In the genomic region with DNA sequence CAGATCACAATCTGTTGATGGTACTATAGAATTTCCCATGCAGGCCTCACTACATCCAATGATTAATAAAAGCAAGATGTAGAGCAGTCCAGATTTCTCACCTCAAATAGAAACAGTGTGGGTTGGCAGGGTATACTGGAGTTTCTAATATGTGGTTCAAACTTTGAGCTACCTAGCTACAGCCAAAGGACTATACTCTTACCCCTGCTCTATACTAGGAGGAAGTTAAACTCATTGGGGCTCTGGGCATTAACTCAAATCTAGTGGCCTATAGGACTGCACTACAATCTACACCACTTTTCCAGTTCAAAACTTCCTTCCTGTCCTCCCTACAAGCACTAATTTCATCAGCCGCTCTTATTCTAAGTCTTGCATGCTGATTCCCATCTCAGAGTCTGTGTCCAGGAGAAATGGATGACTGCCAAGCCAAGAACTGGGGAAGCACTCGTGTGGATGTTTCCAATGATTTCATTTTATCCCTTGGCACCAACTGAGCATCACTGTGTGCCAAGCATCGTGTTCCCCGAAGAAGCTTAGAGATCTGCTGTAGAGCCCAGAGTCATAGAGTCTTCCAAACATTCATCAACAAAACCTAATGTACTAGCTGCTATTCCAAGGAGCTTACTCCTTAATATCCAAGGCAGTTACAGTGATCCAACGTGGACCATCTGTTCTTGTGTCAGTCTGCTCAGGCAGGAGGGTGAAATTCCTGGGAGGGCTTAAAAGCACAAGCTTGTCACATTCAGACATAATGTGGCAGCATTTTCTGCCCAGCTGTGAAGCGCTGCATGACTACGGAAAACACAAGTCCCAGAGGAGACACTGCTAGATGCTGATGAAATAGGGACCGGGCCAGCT, we compare ENCODE assay signal across 8 mouse cellular contexts.
DNase-seq lines count a peak whose midpoint lies in the region; ATAC-seq and TF ChIP-seq lines count a peak whose summit lies in the region.

No protein-coding gene starts in this region.

- ATAC-seq in lung, embryonic 15.5 days (ENCODE audit: borderline replicate concordance, extremely low read depth, low FRiP score, low TSS enrichment): peak; percentile 46; the same call in 1 of the 2 replicates
- peak; percentile 42; the same call in 1 of the 2 replicates for ATAC-seq in stomach, postnatal 0 days (ENCODE audit: low FRiP score, low TSS enrichment)

- no peak for TF ChIP-seq CTCF in stomach, postnatal 0 days (IDR thresholded peaks at IDR 0.05; ENCODE audit: low read depth)

- no peak overlapping the region for H3K4me3 ChIP-seq in lung, embryonic 15.5 days
- H3K4me3 ChIP-seq in stomach, postnatal 0 days (ENCODE audit: low read depth, low read length): no peak overlapping the region

- TF ChIP-seq EP300 in stomach, postnatal 0 days (optimal IDR thresholded peaks at IDR 0.05): no peak

- peak; percentile 2 to 6 for DNase-seq in cerebellum, adult 18-20 months
- no peak for DNase-seq in cerebellum, adult 11 months
- peak; percentile 2 for DNase-seq in cerebellum, adult 8-10 months
- DNase-seq in heart, postnatal 10 days: peak; percentile 38 to 39
- DNase-seq in stomach, postnatal 0 days (ENCODE audit: low spot score): no peak
- no peak for DNase-seq in adrenal gland, postnatal 4 days (ENCODE audit: low spot score in 2 of 2)
- no peak for DNase-seq in ovary, postnatal 10 days (ENCODE audit: low spot score)

- H3K36me3 ChIP-seq in lung, embryonic 15.5 days: no peaks in the 10 kb centered on the region
- no peaks in the 10 kb centered on the region for H3K36me3 ChIP-seq in stomach, postnatal 0 days (ENCODE audit: control insufficient read depth, insufficient read depth, low read length)

- no peak overlapping the region for H3K9ac ChIP-seq in lung, embryonic 15.5 days
- H3K9ac ChIP-seq in stomach, postnatal 0 days (ENCODE audit: low read length): no peak overlapping the region

- intact Hi-C loops in heart, postnatal 10 days (cut with DNase I): no loop called here

- no peaks in the 10 kb centered on the region for H3K27me3 ChIP-seq in lung, embryonic 15.5 days
- H3K27me3 ChIP-seq in stomach, postnatal 0 days (ENCODE audit: control insufficient read depth, insufficient read depth, low read length): no peaks in the 10 kb centered on the region

- no peak overlapping the region for H3K27ac ChIP-seq in lung, embryonic 15.5 days
- no peak overlapping the region for H3K27ac ChIP-seq in stomach, postnatal 0 days (replicated peaks)

- H3K4me1 ChIP-seq in lung, embryonic 15.5 days: no peaks in the 10 kb centered on the region
- no peaks in the 10 kb centered on the region for H3K4me1 ChIP-seq in stomach, postnatal 0 days (replicated peaks; ENCODE audit: control insufficient read depth, insufficient read depth)

- H3K9me3 ChIP-seq in lung, embryonic 15.5 days: no peaks in the 10 kb centered on the region
- H3K9me3 ChIP-seq in stomach, postnatal 0 days (ENCODE audit: control insufficient read depth, low read length): no peaks in the 10 kb centered on the region

- no peak overlapping the region for H3K4me2 ChIP-seq in lung, embryonic 15.5 days
- H3K4me2 ChIP-seq in stomach, postnatal 0 days (replicated peaks; ENCODE audit: low read depth): no peak overlapping the region

- 47% methylated on average over 8 of the region's 8 CpGs for WGBS in lung, embryonic 15.5 days
- 40% methylated on average over 8 of the region's 8 CpGs for WGBS in stomach, postnatal 0 days

Comparison
In these comparisons a context has a peak if more than half of its experiments do, and no peak if none do; other contexts are left out.
1. DNase-seq: peak in cerebellum, adult 18-20 months (2 of 2), cerebellum, adult 8-10 months (single experiment) and heart, postnatal 10 days (2 of 2); none in cerebellum, adult 11 months (single experiment), stomach, postnatal 0 days (single experiment), adrenal gland, postnatal 4 days (0 of 2) and ovary, postnatal 10 days (single experiment).